Mouse (Mus musculus): ENCODE data around the gene ccdc198.
"Not testable (repeated sequence)": the region's sequence is repeated elsewhere in the genome, so short reads cannot be mapped to it uniquely, and the experiment has no call there.

Gene ccdc198

DNA sequence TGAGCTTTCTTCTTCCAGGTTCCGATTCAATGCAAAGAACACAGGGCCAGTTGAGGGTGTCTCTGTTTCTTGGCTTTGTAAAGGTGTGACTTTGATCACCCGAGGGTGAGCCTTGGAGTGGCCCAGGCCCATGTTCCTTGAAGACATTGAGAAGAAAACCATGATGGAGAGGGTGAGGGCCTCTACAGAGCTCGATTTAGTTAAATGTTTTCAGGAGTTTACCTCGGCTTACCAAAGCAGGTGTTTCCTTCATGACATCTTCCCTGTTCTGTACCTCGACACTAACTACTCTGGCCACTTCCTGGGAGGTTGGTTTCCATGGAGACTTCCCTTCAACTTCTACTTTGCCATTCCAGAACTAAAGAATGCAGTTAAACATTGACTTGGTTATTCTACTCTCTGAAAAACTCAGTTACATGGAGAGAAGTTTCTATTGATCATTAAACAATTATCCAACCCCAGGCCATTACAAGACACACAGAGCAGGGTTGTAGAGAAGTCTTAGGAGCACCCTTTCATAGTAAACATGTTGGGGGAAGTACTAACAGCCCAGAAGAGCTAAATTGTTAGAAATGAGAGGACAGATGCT lies at the start of gene ccdc198:
ccdc198 (minus strand) TSS at position 349 of the 589 bp plus-strand sequence.
- no peak for DNase-seq

- DNase-seq: no peak
Measured at GRCm38 (mm10) chr14:49293802-49294449, 48.7 kb upstream of the ccdc198 start.

DNA sequence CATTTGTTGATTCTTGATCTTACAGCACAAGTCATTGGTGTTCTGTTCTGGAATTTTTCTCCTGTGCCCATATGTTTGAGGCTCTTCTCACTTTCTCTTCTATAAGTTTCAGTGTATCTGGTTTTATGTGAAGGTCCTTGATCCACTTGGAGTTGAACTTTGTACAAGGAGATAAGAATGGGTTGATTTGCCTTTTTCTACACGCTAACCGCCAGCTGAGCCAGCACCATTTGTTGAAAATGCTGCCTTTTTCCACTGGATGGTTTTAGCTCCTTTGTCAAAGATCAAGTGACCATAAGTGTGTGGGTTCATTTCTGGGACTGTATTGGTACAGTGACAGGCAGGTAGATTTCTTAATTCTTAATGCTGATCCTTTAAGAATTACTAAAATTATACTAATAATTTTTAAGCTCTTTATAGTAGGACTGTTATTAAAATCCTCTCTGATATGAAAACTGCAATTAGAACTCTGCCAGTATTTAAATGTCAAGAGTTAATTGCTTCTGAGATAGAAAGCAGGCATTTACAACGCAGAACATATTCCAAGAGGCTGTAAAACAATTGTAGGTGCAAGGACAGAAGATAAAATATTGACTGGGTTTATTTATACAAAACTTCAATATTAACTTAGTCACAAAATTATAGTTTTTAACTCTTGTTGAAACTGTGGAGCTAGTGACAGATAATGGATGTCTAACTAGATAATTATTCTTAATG lies 44.9 kb upstream of the ccdc198 start:
- DNase-seq: no peak

GRCm38 (mm10) chr14:49283784-49284655 lies 38.7 kb upstream of the ccdc198 start:
- no peak for DNase-seq

- DNase-seq: no peak
Measured at GRCm38 (mm10) chr14:49278880-49279279, 33.6 kb upstream of the ccdc198 start.

DNA sequence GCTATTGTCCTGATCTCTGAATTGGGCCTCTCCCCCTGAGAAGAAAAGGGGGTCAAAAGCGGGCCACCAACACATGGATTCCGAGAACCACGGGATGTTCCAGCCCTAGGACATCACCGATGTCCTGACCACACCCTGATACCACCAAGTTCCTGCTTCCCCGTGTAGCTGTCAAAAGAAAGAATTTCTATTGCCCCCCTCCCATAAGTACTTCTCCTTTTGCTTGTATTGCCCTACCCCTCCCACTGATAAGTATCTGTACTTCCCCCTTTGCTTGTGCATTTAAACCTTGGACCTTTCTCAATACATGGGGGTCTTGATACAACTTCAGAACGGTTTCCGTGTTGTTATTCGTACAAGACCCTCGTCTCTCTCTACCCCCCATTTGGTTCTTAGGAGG lies 33.2 kb upstream of the ccdc198 start:
- DNase-seq: not testable (repeated sequence)

DNA sequence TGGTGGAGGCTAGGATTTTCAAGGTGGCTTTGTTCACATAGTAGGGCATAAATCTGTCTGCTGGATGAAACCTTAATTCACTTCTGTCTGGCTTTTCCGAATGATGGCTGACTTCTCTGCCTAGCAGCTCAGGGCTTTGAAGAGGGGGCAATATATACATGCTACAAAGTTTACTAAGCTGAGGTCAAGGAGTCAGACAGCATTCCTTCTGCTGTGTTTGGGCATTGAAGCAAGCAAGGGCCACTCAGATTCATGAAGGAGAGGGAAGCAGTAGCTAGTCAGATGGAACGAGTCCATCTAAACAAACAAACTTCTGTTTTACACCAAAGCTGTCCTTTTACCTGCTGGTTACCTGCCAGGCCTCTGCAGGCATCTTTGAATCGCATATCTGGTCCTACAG lies 32.4 kb upstream of the ccdc198 start:
- DNase-seq: no peak

- no peak for DNase-seq
Measured at GRCm38 (mm10) chr14:49275376-49275775, 30.1 kb upstream of the ccdc198 start.

GRCm38 (mm10) chr14:49265286-49266002 lies 20.2 kb upstream of the ccdc198 start:
- no peak for DNase-seq

DNA sequence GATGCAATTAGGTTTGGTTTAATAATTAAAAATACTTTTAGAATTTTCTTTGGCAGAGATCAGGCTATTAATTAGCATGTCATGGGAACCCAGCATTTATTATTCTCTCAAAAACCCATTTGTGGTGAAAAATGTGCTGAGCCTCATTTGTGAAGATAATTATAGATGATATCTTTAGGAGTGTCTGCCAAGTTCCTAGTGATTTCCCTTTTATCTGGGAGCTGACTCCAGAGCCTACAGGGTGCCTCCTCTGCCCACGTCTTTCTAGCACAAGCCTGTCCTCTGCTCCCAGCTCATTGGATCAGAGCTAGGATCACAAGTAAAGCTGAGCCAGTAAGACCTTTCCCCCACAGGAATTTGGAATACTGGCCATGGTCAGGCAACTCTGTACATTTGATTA lies 3.8 kb downstream of the ccdc198 start:
- no peak for DNase-seq

DNA sequence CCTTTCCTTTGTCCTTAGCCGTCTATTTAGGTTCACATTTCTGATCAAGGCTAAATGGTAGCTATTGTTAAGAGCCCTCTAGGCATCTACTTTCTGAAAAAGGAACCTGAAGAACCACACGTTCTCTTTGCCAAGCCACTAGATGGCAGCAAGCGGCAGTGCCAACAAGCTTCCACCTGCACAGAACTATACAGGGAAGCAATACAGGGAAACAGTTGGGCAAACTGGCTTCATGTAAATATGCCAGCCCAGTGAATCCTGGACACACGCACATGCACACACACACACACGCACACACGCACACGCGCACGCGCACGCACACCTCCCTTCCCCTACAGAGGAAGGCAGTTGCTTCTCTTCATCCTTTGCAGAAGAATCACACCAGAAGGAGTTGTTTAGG lies 7.1 kb downstream of the ccdc198 start:
- DNase-seq: peak; percentile 31 to 44

DNA sequence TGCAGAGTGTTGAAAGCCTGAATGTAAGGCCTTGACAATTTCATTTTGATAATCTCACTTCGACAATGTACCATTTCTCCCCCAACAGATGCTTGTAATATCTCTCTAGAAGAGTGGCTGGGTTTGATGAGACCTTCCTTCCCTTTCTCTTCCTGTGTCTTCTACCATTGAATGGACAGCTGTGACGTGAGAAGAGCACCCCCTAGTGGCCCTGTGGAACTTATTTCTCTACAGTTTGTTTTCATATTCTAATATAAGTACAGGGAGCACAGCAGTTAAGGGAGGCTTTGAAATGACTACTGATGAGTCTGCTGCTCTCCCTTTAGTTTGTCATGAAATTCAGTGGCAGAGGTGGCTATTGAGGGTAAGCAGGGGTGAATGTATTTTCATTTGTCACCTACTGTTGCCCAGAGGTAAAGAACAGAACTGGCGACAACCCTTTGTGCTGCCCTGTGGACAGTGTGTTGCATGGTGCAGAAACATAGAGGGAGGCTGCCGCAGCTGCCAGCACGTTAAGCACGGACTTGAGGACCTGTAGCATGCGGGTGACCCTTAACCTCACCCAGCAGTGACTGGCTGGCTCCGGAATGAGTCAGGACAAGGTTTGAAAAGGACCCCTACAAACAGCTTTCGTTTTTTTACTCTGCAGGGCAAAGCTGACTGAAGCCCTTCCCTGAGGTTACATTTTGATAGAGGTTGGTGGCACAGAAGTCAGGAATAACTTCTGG lies 10.3 kb downstream of the ccdc198 start:
- DNase-seq: peak; percentile 16 to 27

- no peak for DNase-seq
Measured at GRCm38 (mm10) chr14:49231845-49232244, 13.4 kb downstream of the ccdc198 start.

- peak in 1 of 2 experiments; percentile 10 for DNase-seq
Measured at GRCm38 (mm10) chr14:49226986-49227385, 18.3 kb downstream of the ccdc198 start.

- no peak for DNase-seq
Measured at GRCm38 (mm10) chr14:49226471-49226870, 18.8 kb downstream of the ccdc198 start.

DNA sequence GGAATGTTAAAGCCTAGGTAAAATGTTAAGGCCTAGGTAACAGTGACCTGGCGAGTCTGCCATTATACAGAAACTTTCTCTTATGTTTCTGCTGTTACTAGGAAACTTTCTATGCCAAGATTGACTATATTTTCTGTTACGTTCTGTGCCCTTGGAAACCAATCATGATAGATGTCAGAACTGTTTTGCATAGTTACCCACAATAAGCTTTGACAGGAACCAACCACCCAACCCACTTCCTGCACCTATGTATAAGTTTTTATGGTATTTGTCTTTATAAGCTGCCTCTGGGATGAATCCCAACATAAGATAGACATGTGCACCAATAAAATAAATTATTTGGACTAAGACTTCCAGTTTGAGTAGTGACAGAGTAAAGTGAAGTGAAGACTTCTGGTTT lies 23.5 kb downstream of the ccdc198 start:
- DNase-seq: no peak

DNA sequence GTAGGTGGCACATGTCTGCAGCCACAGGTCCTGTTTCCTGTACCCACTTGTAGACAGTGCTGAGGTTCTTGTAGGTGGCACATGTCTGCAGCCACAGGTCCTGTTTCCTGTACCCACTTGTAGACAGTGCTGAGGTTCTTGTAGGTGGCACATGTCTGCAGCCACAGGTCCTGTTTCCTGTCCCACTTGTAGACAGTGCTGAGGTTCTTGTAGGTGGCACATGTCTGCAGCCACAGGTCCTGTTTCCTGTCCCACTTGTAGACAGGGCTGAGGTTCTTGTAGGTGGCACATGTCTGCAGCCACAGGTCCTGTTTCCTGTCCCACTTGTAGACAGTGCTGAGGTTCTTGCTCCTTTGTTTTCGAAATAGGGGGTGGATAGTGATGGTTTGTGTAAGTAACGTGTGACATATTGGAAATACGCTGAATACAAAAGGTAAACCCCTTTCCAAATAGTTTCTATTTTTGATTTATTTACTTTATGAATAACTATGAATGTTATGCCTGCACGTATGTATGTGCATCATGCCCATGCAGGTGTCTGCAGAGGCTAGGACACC lies 25.7 kb downstream of the ccdc198 start:
- not testable (repeated sequence) for DNase-seq

DNA sequence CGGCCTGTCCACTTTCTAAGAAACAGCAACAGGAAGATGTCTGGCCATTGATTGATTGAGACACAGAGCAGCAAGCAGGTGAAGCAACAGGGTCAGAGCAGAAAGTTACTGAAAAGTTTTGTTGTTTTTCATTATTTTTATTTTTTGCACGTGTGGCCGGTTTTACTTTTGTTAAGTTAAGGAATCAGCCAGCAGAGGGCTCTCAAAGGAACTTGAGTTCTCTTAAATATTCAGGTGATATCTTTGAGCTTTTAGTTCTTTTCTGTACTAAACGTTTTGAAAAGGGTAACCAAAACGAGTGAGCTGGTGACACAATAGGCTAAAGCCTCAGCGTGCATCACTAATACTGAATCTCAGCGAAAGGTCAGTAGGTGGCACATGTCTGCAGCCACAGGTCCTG lies 26.6 kb downstream of the ccdc198 start:
- no peak for DNase-seq

GRCm38 (mm10) chr14:49210215-49210614 lies 35.1 kb downstream of the ccdc198 start:
- not testable (repeated sequence) for DNase-seq

DNA sequence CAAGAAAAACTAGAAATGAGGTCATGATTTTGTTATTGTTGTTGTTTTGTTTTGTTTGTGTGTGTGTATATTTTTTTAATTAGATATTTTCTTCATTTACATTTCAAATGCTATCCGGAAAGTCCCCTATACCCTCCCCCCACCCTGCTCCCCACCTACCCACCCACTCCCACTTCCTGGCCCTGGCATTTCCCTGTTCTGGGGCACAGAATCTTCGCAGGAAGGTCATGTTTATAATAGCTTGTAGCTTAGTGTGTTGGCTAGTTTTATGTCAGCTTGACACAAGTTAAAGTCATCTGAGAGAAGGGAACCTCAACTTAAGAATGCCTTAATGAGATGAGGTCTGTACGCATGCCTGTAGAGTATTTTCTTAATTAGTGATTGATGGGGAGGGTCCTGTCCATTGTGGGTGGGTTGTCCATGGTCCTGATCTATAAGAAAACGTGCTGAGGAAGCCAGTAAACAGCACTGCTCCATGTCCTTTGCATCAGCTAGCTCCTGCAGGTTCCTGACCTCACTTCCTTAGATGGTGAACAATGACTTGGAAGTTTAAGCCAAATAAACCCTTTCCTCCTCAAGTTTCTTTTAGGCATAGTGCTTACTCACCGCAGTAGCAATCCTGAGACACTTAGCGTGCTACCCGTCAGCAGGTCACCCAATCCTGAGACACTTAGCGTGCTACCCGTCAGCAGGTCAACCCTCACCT lies 44.0 kb downstream of the ccdc198 start:
- peak in 1 of 2 experiments; percentile 8 for DNase-seq
